Mouse (Mus musculus) MEL (cell line): ENCODE results near the gene Mroh7. TPM values are rescaled to one million over a fixed set of nuclear protein-coding genes. Genes with fewer than 3 reads are reported as not detected.

Experiments used
- DNase-seq: peaks from one replicate; pipeline ENCODE4 v3.0.0; 2011; ENCODE audit warnings: low read depth, low spot score
- H3K27ac ChIP-seq: 2 replicates; pipeline ENCODE4 v1.5.1; 2012; ENCODE audit warnings: low read depth, mild to moderate bottlenecking, control low read depth, low read length, moderate library complexity; ENCODE audit not compliant: control insufficient read depth
- H3K27me3 ChIP-seq, 2 experiments: fragments of 150-350 bp in 1 of 2; sonication (generic) in 1 of 2; 2 replicates each; pipeline ENCODE4 v1.6.1; 2012; ENCODE audit warnings: low read length in 2 of 2, mild to moderate bottlenecking in 2 of 2, improper control_type of control experiment in 1 of 2, moderate library complexity in 1 of 2; ENCODE audit not compliant: insufficient read depth in 2 of 2, control insufficient read depth in 1 of 2
- H3K36me3 ChIP-seq, 2 experiments: 2 replicates each; pipeline ENCODE4 v1.6.1; 2012 to 2014; ENCODE audit warnings: low read length in 2 of 2, improper control_type of control experiment in 1 of 2, inconsistent platforms in 1 of 2, mild to moderate bottlenecking in 1 of 2; ENCODE audit not compliant: insufficient read depth in 2 of 2, control insufficient read depth in 1 of 2
- H3K4me1 ChIP-seq, 2 experiments: fragments of 150-350 bp in 1 of 2; sonication (generic) in 1 of 2; 2 replicates each; pipeline ENCODE4 v1.6.1; 2012; ENCODE audit warnings: low read length in 2 of 2, improper control_type of control experiment in 1 of 2, mild to moderate bottlenecking in 1 of 2; ENCODE audit not compliant: insufficient read depth in 2 of 2, control insufficient read depth in 1 of 2
- H3K4me3 ChIP-seq, 2 experiments: fragments of 150-350 bp in 1 of 2; sonication (generic) in 1 of 2; 2 replicates each; pipeline ENCODE4 v1.5.1; 2012; ENCODE audit warnings: low read depth in 2 of 2, low read length in 2 of 2, mild to moderate bottlenecking in 2 of 2, moderate library complexity in 2 of 2, control low read depth in 1 of 2, improper control_type of control experiment in 1 of 2; ENCODE audit not compliant: control insufficient read depth in 1 of 2, insufficient read depth in 1 of 2
- H3K79me2 ChIP-seq: 2 replicates; pipeline ENCODE4 v1.6.1; 2012; ENCODE audit warnings: mild to moderate bottlenecking, low read length, moderate library complexity; ENCODE audit not compliant: control insufficient read depth, poor library complexity, insufficient read depth
- H3K9ac ChIP-seq: 2 replicates; pipeline ENCODE4 v1.6.1; 2012; ENCODE audit warnings: low read depth, mild to moderate bottlenecking, control low read depth, low read length, moderate library complexity; ENCODE audit not compliant: control insufficient read depth, poor library complexity, severe bottlenecking
- H3K9me3 ChIP-seq: fragments of 150-350 bp; sonication (generic); replicated peaks from 2 replicates; pipeline ENCODE4 v1.6.1; 2012; ENCODE audit warnings: mild to moderate bottlenecking, low read length, improper control_type of control experiment, moderate library complexity; ENCODE audit not compliant: insufficient read depth
- BHLHE40 ChIP-seq: IDR thresholded peaks from 2 replicates; pipeline ENCODE4 v1.6.1; 2012; ENCODE audit warnings: low read depth, mild to moderate bottlenecking, inconsistent platforms, low read length, improper control_type of control experiment, borderline replicate concordance
- CTCF ChIP-seq, 3 experiments: IDR thresholded peaks in 2 of 3; conservative IDR thresholded peaks in 1 of 3; 2 replicates each; pipeline ENCODE4 v1.5.1; 2011 to 2012; ENCODE audit warnings: low read length in 3 of 3, low read depth in 2 of 3, mild to moderate bottlenecking in 2 of 3, improper control_type of control experiment in 1 of 3, inconsistent platforms in 1 of 3, mixed read lengths in 1 of 3, moderate library complexity in 1 of 3; ENCODE audit not compliant: control insufficient read depth in 1 of 3, insufficient read depth in 1 of 3, poor library complexity in 1 of 3, severe bottlenecking in 1 of 3
- EP300 ChIP-seq, 2 experiments: IDR thresholded peaks; 2 replicates each; pipeline ENCODE4 v1.6.1; 2011; ENCODE audit warnings: improper control_type of control experiment in 2 of 2, low read length in 2 of 2, low read depth in 1 of 2, mild to moderate bottlenecking in 1 of 2
- GABPA ChIP-seq: IDR thresholded peaks from 2 replicates; pipeline ENCODE4 v1.6.1; 2012; ENCODE audit warnings: low read depth, mild to moderate bottlenecking, inconsistent platforms, low read length, improper control_type of control experiment, moderate library complexity
- HCFC1 ChIP-seq: IDR thresholded peaks from 2 replicates; pipeline ENCODE4 v1.6.1; 2012; ENCODE audit warnings: low read depth, mild to moderate bottlenecking, inconsistent platforms, low read length, improper control_type of control experiment, moderate library complexity
- JUND ChIP-seq: IDR thresholded peaks from 2 replicates; pipeline ENCODE4 v1.6.1; 2011; ENCODE audit warnings: low read depth, mild to moderate bottlenecking, improper control_type of control experiment, low read length
- MAFK ChIP-seq: IDR thresholded peaks from 2 replicates; pipeline ENCODE4 v1.6.1; 2011; ENCODE audit warnings: low read depth, mild to moderate bottlenecking, low read length, improper control_type of control experiment, borderline replicate concordance
- MAX ChIP-seq: IDR thresholded peaks from 2 replicates; pipeline ENCODE4 v1.6.1; 2011; ENCODE audit warnings: low read length, improper control_type of control experiment
- MAZ ChIP-seq: IDR thresholded peaks from 2 replicates; pipeline ENCODE4 v1.6.1; 2012; ENCODE audit warnings: low read depth, mild to moderate bottlenecking, inconsistent platforms, low read length, improper control_type of control experiment
- MEF2A ChIP-seq: IDR thresholded peaks from 2 replicates; pipeline ENCODE4 v1.6.1; 2014; ENCODE audit warnings: low read depth, mild to moderate bottlenecking, inconsistent platforms, low read length, improper control_type of control experiment; ENCODE audit not compliant: poor library complexity, insufficient replicate concordance, severe bottlenecking; ENCODE audit errors: extremely low read depth
- MXI1 ChIP-seq: IDR thresholded peaks from 2 replicates; pipeline ENCODE4 v1.6.1; 2011; ENCODE audit warnings: mild to moderate bottlenecking, low read depth, low read length, improper control_type of control experiment
- NELFE ChIP-seq: IDR thresholded peaks from 2 replicates; pipeline ENCODE4 v1.6.1; 2011; ENCODE audit warnings: low read depth, low read length, improper control_type of control experiment
- NRF1 ChIP-seq: IDR thresholded peaks from 2 replicates; pipeline ENCODE4 v1.6.1; 2014; ENCODE audit warnings: low read depth, mild to moderate bottlenecking, inconsistent platforms, low read length, improper control_type of control experiment, moderate library complexity; ENCODE audit not compliant: poor library complexity, insufficient read depth, severe bottlenecking
- POLR2A ChIP-seq, 2 experiments: IDR thresholded peaks; 2 replicates each; pipeline ENCODE4 v1.6.1; 2011 to 2012; ENCODE audit warnings: low read length in 2 of 2, mild to moderate bottlenecking in 2 of 2, control low read depth in 1 of 2, improper control_type of control experiment in 1 of 2, low read depth in 1 of 2, moderate library complexity in 1 of 2; ENCODE audit not compliant: control insufficient read depth in 1 of 2, insufficient read depth in 1 of 2, poor library complexity in 1 of 2
- POLR2AphosphoS2 ChIP-seq: IDR thresholded peaks from 2 replicates; pipeline ENCODE4 v1.6.1; 2011; ENCODE audit warnings: low read length, improper control_type of control experiment
- RCOR1 ChIP-seq: IDR thresholded peaks from 2 replicates; pipeline ENCODE4 v1.6.1; 2012; ENCODE audit warnings: low read depth, mild to moderate bottlenecking, inconsistent platforms, low read length, improper control_type of control experiment
- SIN3A ChIP-seq: IDR thresholded peaks from 2 replicates; pipeline ENCODE4 v1.6.1; 2012; ENCODE audit warnings: low read length, improper control_type of control experiment, inconsistent platforms
- SMC3 ChIP-seq: IDR thresholded peaks from 2 replicates; pipeline ENCODE4 v1.6.1; 2011; ENCODE audit warnings: low read depth, low read length, improper control_type of control experiment
- TBP ChIP-seq: IDR thresholded peaks from 2 replicates; pipeline ENCODE4 v1.8.0; 2011; ENCODE audit warnings: low read depth, low read length, improper control_type of control experiment
- TCF12 ChIP-seq: IDR thresholded peaks from 2 replicates; pipeline ENCODE4 v1.6.1; 2014; ENCODE audit warnings: low read depth, mild to moderate bottlenecking, inconsistent platforms, low read length, improper control_type of control experiment, moderate library complexity
- USF1 ChIP-seq: IDR thresholded peaks from 2 replicates; pipeline ENCODE4 v1.6.1; 2014; ENCODE audit warnings: low read depth, mild to moderate bottlenecking, inconsistent platforms, low read length, improper control_type of control experiment, moderate library complexity
- USF2 ChIP-seq, 2 experiments: IDR thresholded peaks; 2 replicates each; pipeline ENCODE4 v1.6.1; 2011 to 2012; ENCODE audit warnings: improper control_type of control experiment in 2 of 2, low read length in 2 of 2, borderline replicate concordance in 1 of 2, inconsistent platforms in 1 of 2, low read depth in 1 of 2, mild to moderate bottlenecking in 1 of 2; ENCODE audit not compliant: insufficient read depth in 1 of 2
- ZMIZ1 ChIP-seq: IDR thresholded peaks from 2 replicates; pipeline ENCODE4 v1.6.1; 2012; ENCODE audit warnings: low read depth, mild to moderate bottlenecking, inconsistent platforms, low read length, improper control_type of control experiment, moderate library complexity
- ZNF384 ChIP-seq: IDR thresholded peaks from 2 replicates; pipeline ENCODE4 v1.6.1; 2012; ENCODE audit warnings: low read depth, mild to moderate bottlenecking, inconsistent platforms, low read length, improper control_type of control experiment
- polyA plus RNA-seq, 2 experiments: library from polyadenylated mRNA; stranded (reverse) in 1 of 2; unstranded in 1 of 2; fragments of >175 nt in 1 of 2; fragments of >200 nt in 1 of 2; gene quantifications; 2 replicates each; pipeline versions ENCODE4 v1.2.1 to v1.2.4; 2012; ENCODE audit warnings: low replicate concordance in 2 of 2, low read depth in 1 of 2; ENCODE audit not compliant: insufficient read length in 2 of 2, insufficient read depth in 1 of 2, missing spikeins in 1 of 2
- total RNA-seq: library from RNA; depleted of rRNA; stranded (reverse); fragments of 300-350 nt; gene quantifications from 2 replicates; pipeline ENCODE4 v1.2.3, GENCODE M21; 2012

The Mroh7 gene
- total and polyA plus RNA-seq, 3 experiments = 0.03 TPM; not detected in 2

DNA sequence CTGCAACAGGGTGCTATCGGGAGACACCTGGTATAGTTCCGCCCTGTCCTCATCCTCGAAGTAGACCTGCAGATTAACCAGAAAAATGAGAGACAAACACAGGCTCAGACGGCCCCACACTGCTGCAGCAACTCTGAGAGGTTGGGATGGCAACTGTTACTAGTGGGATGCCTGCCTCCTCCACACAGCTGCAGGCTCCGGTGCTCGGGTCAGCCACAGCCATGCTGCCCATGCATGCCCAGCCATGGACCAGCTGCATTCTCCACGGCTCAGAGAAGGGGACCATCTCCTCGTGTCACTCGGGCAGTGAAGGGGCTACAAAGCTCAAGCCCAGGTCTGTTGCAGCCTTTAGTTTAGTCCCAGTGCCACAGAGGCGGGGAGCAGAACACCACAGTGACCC is 65.1 kb downstream of the Mroh7 start:
- Histone ChIP-seq H3K4me1 (no peaks in the 10 kb centered on the region), H3K79me2 (no peaks in the 10 kb centered on the region), H3K9me3 (no peaks in the 10 kb centered on the region), H3K27me3 (no peaks in the 10 kb centered on the region), H3K4me3 (no peak overlapping the region)
- no peak for DNase-seq
- no peak for TF ChIP-seq ZNF384
- TF ChIP-seq USF1 = no peak
- TF ChIP-seq EP300 (IDR thresholded peaks at IDR 0.05; ENCODE audit: low read depth in 1 of 2, low read length in 2 of 2) = no peak
- no peak for TF ChIP-seq SIN3A
- TF ChIP-seq, all 39 proteins: peak for 0
- Histone ChIP-seq H3K27ac (no peak overlapping the region), H3K9ac (no peak overlapping the region), H3K36me3 (peaks cover 0 to 15% of the 10 kb centered on the region in 2 experiments; a peak in 2 of 4 replicates)

DNA sequence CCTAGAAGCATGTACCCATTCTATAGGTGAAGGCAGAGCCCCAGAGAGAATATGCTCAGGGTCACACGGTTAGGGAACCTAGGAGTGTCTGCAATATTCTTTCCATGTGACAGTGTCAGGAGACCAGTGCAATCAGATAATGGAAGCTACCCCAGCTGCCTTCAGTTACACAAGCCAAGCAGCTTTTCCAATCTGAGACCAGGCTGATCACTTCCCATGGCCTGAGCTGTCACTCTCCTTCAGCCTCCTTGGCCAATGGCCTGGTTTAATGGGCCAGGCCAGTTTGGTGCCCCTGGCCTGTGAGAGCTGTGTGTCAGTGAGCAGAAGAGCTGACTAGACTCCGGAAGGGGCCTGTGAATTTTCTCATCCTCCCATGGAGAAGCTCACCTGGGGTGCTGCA is 65.5 kb downstream of the Mroh7 start:
- H3K4me1 ChIP-seq = no peaks in the 10 kb centered on the region
- no peak for DNase-seq
- peaks cover 0 to 15% of the 10 kb centered on the region in 2 experiments; a peak in 2 of 4 replicates for H3K36me3 ChIP-seq
- H3K27me3 ChIP-seq = no peaks in the 10 kb centered on the region
- no peak overlapping the region for H3K27ac ChIP-seq
- H3K9me3 ChIP-seq = no peaks in the 10 kb centered on the region
- H3K79me2 ChIP-seq = no peaks in the 10 kb centered on the region
- no peak overlapping the region for H3K9ac ChIP-seq
- TF ChIP-seq POLR2A (IDR thresholded peaks at IDR 0.05; ENCODE audit: control insufficient read depth in 1 of 2, insufficient read depth in 1 of 2, low read depth in 1 of 2, low read length in 2 of 2, poor library complexity in 1 of 2) (0 out of 4 replicates have a peak, but pooled peaks of 1 of the 2 experiments have one; percentile 11), JUND (no peak)
- no peak overlapping the region for H3K4me3 ChIP-seq

DNA sequence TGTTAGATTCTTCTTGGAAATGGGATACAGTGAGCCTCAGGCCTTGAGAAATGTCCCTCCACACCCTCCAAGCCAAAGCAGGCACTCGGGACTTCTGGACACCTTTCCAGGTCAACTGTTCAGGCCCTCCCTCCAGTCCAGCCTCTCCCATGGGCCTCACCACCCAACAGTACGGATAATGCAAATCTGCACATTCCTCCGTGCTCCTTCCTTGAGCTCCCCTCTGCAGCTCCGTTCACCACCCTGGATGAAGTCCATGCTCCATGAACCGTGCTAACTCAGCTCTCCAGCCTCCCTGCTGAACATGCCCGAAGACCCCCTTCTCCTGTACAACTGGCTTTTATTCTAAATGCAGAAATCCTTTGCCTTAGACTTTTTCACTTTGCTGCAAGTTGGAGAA is 66.0 kb downstream of the Mroh7 start:
- DNase-seq = no peak
- H3K9ac ChIP-seq = no peak overlapping the region
- no peaks in the 10 kb centered on the region for H3K4me1 ChIP-seq

More for the DNA sequence above, 66.0 kb downstream of the Mroh7 start:
- no peak overlapping the region for H3K4me3 ChIP-seq
- peaks cover 0 to 15% of the 10 kb centered on the region in 2 experiments; a peak in 2 of 4 replicates for H3K36me3 ChIP-seq
- H3K27me3 ChIP-seq = no peaks in the 10 kb centered on the region
- no peaks in the 10 kb centered on the region for H3K79me2 ChIP-seq
- no peak overlapping the region for H3K27ac ChIP-seq
- TF ChIP-seq MAZ (no peak), HCFC1 (no peak), MXI1 (no peak), MEF2A (no peak), USF2 (IDR thresholded peaks at IDR 0.05; ENCODE audit: borderline replicate concordance in 1 of 2, insufficient read depth in 1 of 2, low read depth in 1 of 2, low read length in 2 of 2) (no peak), GABPA (no peak), BHLHE40 (no peak), ZNF384 (no peak), SMC3 (no peak), TCF12 (no peak), NELFE (no peak), CTCF (IDR thresholded peaks at IDR 0.05 in 2 of 3, conservative IDR thresholded peaks at IDR 0.05 in 1 of 3; ENCODE audit: control insufficient read depth in 1 of 3, insufficient read depth in 1 of 3, low read depth in 2 of 3, low read length in 3 of 3, poor library complexity in 1 of 3, severe bottlenecking in 1 of 3) (no peak), ZMIZ1 (no peak), POLR2AphosphoS2 (no peak), TBP (no peak), MAFK (no peak), NRF1 (no peak), MAX (no peak), POLR2A (IDR thresholded peaks at IDR 0.05; ENCODE audit: control insufficient read depth in 1 of 2, insufficient read depth in 1 of 2, low read depth in 1 of 2, low read length in 2 of 2, poor library complexity in 1 of 2) (no peak), RCOR1 (no peak)
- H3K9me3 ChIP-seq = no peaks in the 10 kb centered on the region
